Mouse (Mus musculus) neural tube, embryonic 14.5 days (tissue): ENCODE data around the gene Srcin1. TPM values are rescaled to one million over a fixed set of nuclear protein-coding genes. Genes with fewer than 3 reads are reported as not detected.

ENCODE experiments used
- ATAC-seq: fragments of 200-750 bp; cut with Nextera tagmentation; 2 replicates; pipeline ENCODE4 v1.8.0; 2017; ENCODE audit warnings: low read depth, mild to moderate bottlenecking, moderate TSS enrichment, moderate library complexity
- H3K27ac ChIP-seq: fragments of 300-500 bp; sonication (generic); 2 replicates; pipeline ENCODE4 v1.5.1; 2014; ENCODE audit warnings: low read depth, mild to moderate bottlenecking, control low read depth, low read length, moderate library complexity, mixed read lengths
- H3K27me3 ChIP-seq: fragments of 300-500 bp; sonication (generic); 2 replicates; pipeline ENCODE4 v1.6.1; 2014; ENCODE audit warnings: low read length; ENCODE audit not compliant: control insufficient read depth, insufficient read depth
- H3K36me3 ChIP-seq: fragments of 300-500 bp; sonication (generic); 2 replicates; pipeline ENCODE4 v1.6.1; 2014; ENCODE audit warnings: low read length, mixed read lengths; ENCODE audit not compliant: control insufficient read depth, insufficient read depth
- H3K4me1 ChIP-seq: fragments of 300-500 bp; sonication (generic); 2 replicates; pipeline ENCODE4 v1.6.1; 2014; ENCODE audit warnings: low read length; ENCODE audit not compliant: control insufficient read depth, insufficient read depth
- H3K4me2 ChIP-seq: fragments of 300-500 bp; sonication (generic); 2 replicates; pipeline ENCODE4 v1.6.1; 2014; ENCODE audit warnings: mild to moderate bottlenecking, low read depth, low read length, control low read depth
- H3K4me3 ChIP-seq: fragments of 300-500 bp; sonication (generic); 2 replicates; pipeline ENCODE4 v1.5.1; 2014; ENCODE audit warnings: low read depth, low read length, control low read depth, mixed read lengths
- H3K9ac ChIP-seq: fragments of 300-500 bp; sonication (generic); replicated peaks from 2 replicates; pipeline ENCODE4 v1.6.1; 2014; ENCODE audit warnings: low read depth, mild to moderate bottlenecking, control low read depth, low read length, mixed read lengths
- H3K9me3 ChIP-seq: fragments of 300-500 bp; sonication (generic); 2 replicates; pipeline ENCODE4 v1.6.1; 2016; ENCODE audit warnings: low read length; ENCODE audit not compliant: control insufficient read depth
- WGBS: fragments of 180-500 bp; shearing (Covaris S2); extraction: QIAGEN DNeasy Blood & Tissue Kit; methylation state at CpG from one replicate; pipeline ENCODE4 v1.1.7; 2014; 5-methylcytosine and 5-hydroxymethylcytosine counted together
- polyA plus RNA-seq: library from polyadenylated mRNA; unstranded; fragments of >200 nt; fragmentation: Nextera tagmentation; extraction: Ambion mirVana; gene quantifications from 2 replicates; pipeline ENCODE4 v1.2.1, GENCODE M21; 2014

Gene Srcin1
- 7.6 and 8.1 TPM in 2 replicates for polyA plus RNA-seq

- Histone ChIP-seq H3K27ac (peak within 1 kb of the TSS; percentile 93), H3K9me3 (no peaks in the 10 kb centered on the region), H3K9ac (peak within 1 kb of the TSS; percentile 97), H3K4me3 (peak within 1 kb of the TSS; percentile 90), H3K27me3 (0 out of 2 replicates have a peak, but pooled peaks cover 3% of the 10 kb centered on the region), H3K4me2 (peak within 1 kb of the TSS; percentile 89), H3K4me1 (peaks cover 42% of the 10 kb centered on the region), H3K36me3 (no peaks in the 10 kb centered on the region)
- no peak for ATAC-seq
- 33% methylated on average over 9 of the region's 9 CpGs for WGBS
Measured at GRCm38 (mm10) chr11:97576136-97576906, at the start of gene Srcin1. Gene Srcin1 (minus strand): TSS chr11:97576186.

GRCm38 (mm10) chr11:97625551-97625950, 49.6 kb upstream of the Srcin1 start:
- peaks cover 41% of the 10 kb centered on the region for H3K27me3 ChIP-seq
- WGBS = 79% methylated on average over 5 of the region's 5 CpGs
- H3K4me1 ChIP-seq = peaks cover 20% of the 10 kb centered on the region
- no peak overlapping the region for H3K4me3 ChIP-seq
- ATAC-seq = no peak
- no peak overlapping the region for H3K27ac ChIP-seq
- no peak overlapping the region for H3K9ac ChIP-seq
- H3K36me3 ChIP-seq = no peaks in the 10 kb centered on the region
- H3K4me2 ChIP-seq = no peak overlapping the region
- H3K9me3 ChIP-seq = no peaks in the 10 kb centered on the region

GRCm38 (mm10) chr11:97623166-97623565, 47.2 kb upstream of the Srcin1 start:
- ATAC-seq = no peak
- H3K27ac ChIP-seq = no peak overlapping the region
- H3K27me3 ChIP-seq = peaks cover 22% of the 10 kb centered on the region
- 65% methylated on average over 9 of the region's 9 CpGs for WGBS
- no peak overlapping the region for H3K4me3 ChIP-seq
- H3K36me3 ChIP-seq = no peaks in the 10 kb centered on the region
- peaks cover 14% of the 10 kb centered on the region for H3K4me1 ChIP-seq
- no peaks in the 10 kb centered on the region for H3K9me3 ChIP-seq
- no peak overlapping the region for H3K4me2 ChIP-seq
- H3K9ac ChIP-seq = no peak overlapping the region

- Histone ChIP-seq H3K4me2 (no peak overlapping the region), H3K4me3 (no peak overlapping the region), H3K36me3 (no peaks in the 10 kb centered on the region), H3K27ac (no peak overlapping the region), H3K27me3 (peaks cover 15% of the 10 kb centered on the region), H3K9ac (no peak overlapping the region), H3K4me1 (peaks cover 7% of the 10 kb centered on the region; the same call in 1 of the 2 replicates), H3K9me3 (no peaks in the 10 kb centered on the region)
- WGBS = 2% methylated on average over 6 of the region's 6 CpGs
- ATAC-seq = peak; percentile 44; the same call in 1 of the 2 replicates
Measured at GRCm38 (mm10) chr11:97622440-97622839, 46.5 kb upstream of the Srcin1 start.

- no peak; the same call in 1 of the 2 replicates for ATAC-seq
- Histone ChIP-seq H3K36me3 (no peaks in the 10 kb centered on the region), H3K9me3 (no peaks in the 10 kb centered on the region), H3K4me1 (no peaks in the 10 kb centered on the region), H3K27me3 (0 out of 2 replicates have a peak, but pooled peaks cover 2% of the 10 kb centered on the region), H3K4me2 (no peak overlapping the region), H3K4me3 (no peak overlapping the region), H3K27ac (no peak overlapping the region), H3K9ac (no peak overlapping the region)
- WGBS = 48% methylated on average over 5 of the region's 5 CpGs
Measured at GRCm38 (mm10) chr11:97619391-97619795, 43.4 kb upstream of the Srcin1 start.

- H3K27ac ChIP-seq = no peak overlapping the region
- H3K4me2 ChIP-seq = no peak overlapping the region
- 0 out of 2 replicates have a peak, but pooled peaks cover under 1% of the 10 kb centered on the region for H3K27me3 ChIP-seq
- no peaks in the 10 kb centered on the region for H3K36me3 ChIP-seq
- 59% methylated on average over 11 of the region's 11 CpGs for WGBS
- no peaks in the 10 kb centered on the region for H3K9me3 ChIP-seq
- H3K4me3 ChIP-seq = no peak overlapping the region
- no peak for ATAC-seq
- H3K4me1 ChIP-seq = no peaks in the 10 kb centered on the region
- no peak overlapping the region for H3K9ac ChIP-seq
Measured at GRCm38 (mm10) chr11:97618368-97618767, 42.4 kb upstream of the Srcin1 start.

- no peak for ATAC-seq
- H3K36me3 ChIP-seq = no peaks in the 10 kb centered on the region
- 89% methylated on average over 4 of the region's 4 CpGs for WGBS
- H3K4me1 ChIP-seq = no peaks in the 10 kb centered on the region
- H3K27ac ChIP-seq = no peak overlapping the region
- H3K9ac ChIP-seq = no peak overlapping the region
- no peaks in the 10 kb centered on the region for H3K27me3 ChIP-seq
- H3K4me3 ChIP-seq = no peak overlapping the region
- H3K9me3 ChIP-seq = no peaks in the 10 kb centered on the region
- no peak overlapping the region for H3K4me2 ChIP-seq
Measured at GRCm38 (mm10) chr11:97615276-97615675, 39.3 kb upstream of the Srcin1 start.

- Histone ChIP-seq H3K9me3 (no peaks in the 10 kb centered on the region), H3K4me3 (no peak overlapping the region), H3K9ac (no peak overlapping the region), H3K27me3 (no peaks in the 10 kb centered on the region), H3K36me3 (no peaks in the 10 kb centered on the region), H3K4me2 (no peak overlapping the region), H3K27ac (no peak overlapping the region), H3K4me1 (no peaks in the 10 kb centered on the region)
- ATAC-seq = no peak
- 64% methylated on average over 8 of the region's 8 CpGs for WGBS
Measured at GRCm38 (mm10) chr11:97611076-97611475, 35.1 kb upstream of the Srcin1 start.

GRCm38 (mm10) chr11:97609743-97610142, 33.8 kb upstream of the Srcin1 start:
- ATAC-seq = no peak
- no peak overlapping the region for H3K4me2 ChIP-seq
- no peak overlapping the region for H3K4me3 ChIP-seq
- WGBS = 89% methylated on average over 13 of the region's 13 CpGs
- H3K4me1 ChIP-seq = no peaks in the 10 kb centered on the region
- H3K27me3 ChIP-seq = no peaks in the 10 kb centered on the region
- H3K9me3 ChIP-seq = no peaks in the 10 kb centered on the region
- H3K9ac ChIP-seq = no peak overlapping the region
- H3K27ac ChIP-seq = no peak overlapping the region
- no peaks in the 10 kb centered on the region for H3K36me3 ChIP-seq
